Mouse (Mus musculus) embryonic facial prominence, embryonic 13.5 days (tissue): ENCODE results near the gene Map4k5. TPM values are rescaled to one million over a fixed set of nuclear protein-coding genes. Genes with fewer than 3 reads are reported as not detected.

Experiments
- ATAC-seq: fragments of 200-750 bp; cut with Nextera tagmentation; 2 replicates; pipeline ENCODE4 v1.8.0; 2017; ENCODE audit warnings: low read depth; ENCODE audit not compliant: insufficient number of reproducible peaks, insufficient read depth, low FRiP score, low TSS enrichment
- H3K27ac ChIP-seq: fragments of 300-500 bp; sonication (generic); 2 replicates; pipeline ENCODE4 v1.5.1; 2015; ENCODE audit warnings: moderate library complexity, mild to moderate bottlenecking, inconsistent platforms
- H3K27me3 ChIP-seq: fragments of 300-500 bp; sonication (generic); 2 replicates; pipeline ENCODE4 v1.6.1; 2015; ENCODE audit warnings: mild to moderate bottlenecking, inconsistent platforms
- H3K36me3 ChIP-seq: fragments of 300-500 bp; sonication (generic); 2 replicates; pipeline ENCODE4 v1.6.1; 2015; ENCODE audit warnings: mild to moderate bottlenecking, inconsistent platforms
- H3K4me1 ChIP-seq: fragments of 300-500 bp; sonication (generic); 2 replicates; pipeline ENCODE4 v1.6.1; 2015; ENCODE audit warnings: inconsistent platforms
- H3K4me2 ChIP-seq: fragments of 300-500 bp; sonication (generic); 2 replicates; pipeline ENCODE4 v1.6.1; 2015; ENCODE audit warnings: moderate library complexity, mild to moderate bottlenecking, inconsistent platforms
- H3K4me3 ChIP-seq: fragments of 300-500 bp; sonication (generic); 2 replicates; pipeline ENCODE4 v1.5.1; 2015; ENCODE audit warnings: mild to moderate bottlenecking, inconsistent platforms
- H3K9ac ChIP-seq: fragments of 300-500 bp; sonication (generic); 2 replicates; pipeline ENCODE4 v1.6.1; 2015; ENCODE audit warnings: mild to moderate bottlenecking, inconsistent platforms
- H3K9me3 ChIP-seq: fragments of 300-500 bp; sonication (generic); 2 replicates; pipeline ENCODE4 v1.6.1; 2016; ENCODE audit warnings: inconsistent platforms
- WGBS: fragments of 180-500 bp; shearing (Covaris S2); methylation state at CpG from one replicate; pipeline ENCODE4 v1.1.7; 2015; ENCODE audit warnings: mixed read lengths; 5-methylcytosine and 5-hydroxymethylcytosine counted together
- polyA plus RNA-seq: library from polyadenylated mRNA; unstranded; fragments of >200 nt; fragmentation: Nextera tagmentation; extraction: Ambion mirVana; gene quantifications from 2 replicates; pipeline ENCODE4 v1.2.1, GENCODE M21; 2015

The Map4k5 gene
- polyA plus RNA-seq, 1 experiment from 2014 or later, result 39.5 TPM

DNA sequence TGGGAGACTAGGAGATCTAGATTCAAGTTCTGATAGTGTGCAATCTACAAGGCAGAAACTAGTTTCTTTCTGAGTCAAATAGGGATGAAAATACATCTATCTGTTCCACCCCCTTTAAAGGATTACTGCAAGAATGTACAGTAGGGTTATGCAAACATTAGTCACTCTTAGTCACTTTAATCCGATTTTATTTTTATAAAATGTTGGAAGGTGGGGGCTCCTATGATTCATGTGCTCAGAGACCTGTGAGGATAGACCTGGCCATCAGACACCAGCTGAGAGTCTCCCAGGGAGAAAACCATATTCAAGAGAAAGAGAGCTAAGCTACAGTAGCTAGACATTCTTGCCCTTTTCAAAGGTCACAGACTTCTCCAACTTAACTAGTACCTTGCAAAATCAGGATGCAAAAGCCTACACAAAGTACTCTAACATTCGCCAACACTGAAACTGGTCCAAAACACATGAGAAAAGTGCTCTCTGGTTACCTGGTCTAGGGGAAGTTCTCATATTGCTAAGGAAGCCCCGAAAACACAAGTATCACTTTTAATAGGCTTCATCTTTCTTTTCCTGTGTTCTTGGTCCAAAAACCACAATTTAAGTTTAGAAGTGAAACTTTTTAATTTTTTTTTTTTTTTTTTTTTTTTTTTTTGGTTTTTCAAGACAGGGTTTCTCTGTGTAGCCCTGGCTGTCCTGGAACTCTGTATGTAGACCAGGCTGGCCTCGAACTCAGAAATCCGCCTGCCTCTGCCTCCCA, 7.7 kb downstream of the Map4k5 start:
- no peak overlapping the region for H3K27ac ChIP-seq
- H3K4me1 ChIP-seq, result peaks cover 44% of the 10 kb centered on the region
- H3K4me2 ChIP-seq, result no peak overlapping the region
- H3K9ac ChIP-seq, result no peak overlapping the region
- 87% methylated on average over 5 of the region's 5 CpGs for WGBS
- peaks cover 12% of the 10 kb centered on the region; the same call in 1 of the 2 replicates for H3K36me3 ChIP-seq
- no peaks in the 10 kb centered on the region for H3K9me3 ChIP-seq
- H3K4me3 ChIP-seq, result no peak overlapping the region
- H3K27me3 ChIP-seq, result no peaks in the 10 kb centered on the region
- ATAC-seq, result no peak

GRCm38 (mm10) chr12:69884053-69884452, 8.9 kb downstream of the Map4k5 start:
- Histone ChIP-seq H3K9ac (no peak overlapping the region), H3K36me3 (peaks cover 12% of the 10 kb centered on the region; the same call in 1 of the 2 replicates)
- WGBS, result 94% methylated on average over 5 of the region's 5 CpGs

DNA sequence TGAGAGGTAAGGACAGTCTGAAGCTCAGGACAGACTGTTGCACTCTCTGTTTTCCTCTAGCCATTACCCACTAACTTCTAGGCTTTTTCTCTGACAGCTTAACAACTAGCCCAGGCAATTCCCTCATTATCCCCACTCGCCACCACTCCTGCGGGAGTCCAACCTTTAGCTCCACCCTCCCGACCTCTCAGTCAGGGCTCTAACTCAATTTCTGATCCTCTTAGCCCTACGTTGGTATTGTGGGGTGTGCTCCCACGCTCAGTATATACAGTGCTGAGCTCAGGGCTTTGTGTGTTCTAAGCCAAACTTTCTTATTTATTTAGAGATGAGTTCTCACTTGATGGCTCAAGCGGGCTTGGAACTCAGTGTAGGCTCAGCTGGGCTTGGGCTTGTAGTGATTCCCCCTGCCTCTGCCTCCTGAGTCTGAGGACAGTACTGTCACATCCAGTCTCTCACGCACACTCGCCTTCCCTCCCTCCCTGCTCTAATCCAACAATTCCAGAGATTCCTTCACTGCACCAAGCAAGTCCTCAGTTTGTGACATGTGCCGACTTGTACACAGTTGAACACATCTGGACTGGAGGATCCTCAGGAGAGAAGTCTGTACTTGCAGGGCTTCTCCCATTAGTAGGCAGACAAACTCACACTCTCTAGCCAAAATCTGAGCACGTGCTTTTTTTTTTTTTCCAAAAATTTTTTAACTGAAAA, 11.6 kb downstream of the Map4k5 start:
- no peak for ATAC-seq
- Histone ChIP-seq H3K9ac (no peak overlapping the region), H3K9me3 (no peaks in the 10 kb centered on the region), H3K4me2 (no peak overlapping the region), H3K27ac (no peak overlapping the region), H3K36me3 (0 out of 2 replicates have a peak, but pooled peaks cover 4% of the 10 kb centered on the region), H3K4me3 (no peak overlapping the region), H3K27me3 (no peaks in the 10 kb centered on the region), H3K4me1 (peaks cover 41% of the 10 kb centered on the region)
- 34% methylated on average over 10 of the region's 10 CpGs for WGBS

More at GRCm38 (mm10) chr12:69884053-69884452, 8.9 kb downstream of the Map4k5 start:
- Histone ChIP-seq H3K4me1 (peaks cover 44% of the 10 kb centered on the region), H3K9me3 (no peaks in the 10 kb centered on the region), H3K27ac (no peak overlapping the region), H3K27me3 (no peaks in the 10 kb centered on the region), H3K4me2 (no peak overlapping the region), H3K4me3 (no peak overlapping the region)
- ATAC-seq, result no peak

- Histone ChIP-seq H3K4me1 (peaks cover 41% of the 10 kb centered on the region), H3K27ac (peak overlapping the region; percentile 81), H3K9ac (no peak overlapping the region), H3K4me3 (peak overlapping the region; percentile 6; the same call in 1 of the 2 replicates), H3K36me3 (no peaks in the 10 kb centered on the region), H3K9me3 (no peaks in the 10 kb centered on the region), H3K4me2 (peak overlapping the region; percentile 44), H3K27me3 (no peaks in the 10 kb centered on the region)
- no peak for ATAC-seq
- 7% methylated on average over 6 of the region's 6 CpGs for WGBS
Observed at GRCm38 (mm10) chr12:69879739-69880138, 13.3 kb downstream of the Map4k5 start.

GRCm38 (mm10) chr12:69879172-69879665, 13.8 kb downstream of the Map4k5 start:
- peak overlapping the region; percentile 6; the same call in 1 of the 2 replicates for H3K4me3 ChIP-seq
- H3K27me3 ChIP-seq, result no peaks in the 10 kb centered on the region
- H3K9ac ChIP-seq, result no peak overlapping the region
- H3K36me3 ChIP-seq, result no peaks in the 10 kb centered on the region
- WGBS, result 6% methylated on average over 4 of the region's 4 CpGs
- ATAC-seq, result peak; percentile 57; the same call in 1 of the 2 replicates
- H3K4me2 ChIP-seq, result peak overlapping the region; percentile 44
- peaks cover 41% of the 10 kb centered on the region for H3K4me1 ChIP-seq
- H3K27ac ChIP-seq, result peak overlapping the region; percentile 81
- no peaks in the 10 kb centered on the region for H3K9me3 ChIP-seq

DNA sequence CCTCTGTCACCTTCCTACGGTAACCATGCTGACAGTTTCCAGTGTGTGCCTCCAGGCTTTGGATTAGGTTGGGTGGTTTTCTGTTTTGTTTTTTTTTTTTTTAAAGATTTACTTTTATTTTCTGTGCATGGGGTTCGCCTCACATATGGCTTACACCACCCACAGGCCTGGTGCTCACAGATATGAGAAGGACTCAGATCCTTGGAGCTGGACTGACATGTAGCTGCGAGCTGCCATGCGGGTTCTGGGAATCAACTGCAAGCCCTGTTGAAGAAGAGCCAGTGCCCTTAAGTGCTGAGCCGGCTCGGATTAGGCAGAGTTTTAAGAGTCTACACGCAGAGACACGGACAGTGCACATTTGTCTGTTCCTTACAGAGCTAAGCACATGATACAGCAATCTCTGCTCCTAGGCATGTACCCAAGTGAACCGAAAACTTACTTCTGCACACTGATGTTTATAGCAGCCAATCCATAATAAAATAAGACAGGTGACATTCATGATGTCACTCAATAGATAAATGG, 15.1 kb downstream of the Map4k5 start:
- no peak overlapping the region for H3K27ac ChIP-seq
- 77% methylated on average over 9 of the region's 9 CpGs for WGBS
- ATAC-seq, result no peak

DNA sequence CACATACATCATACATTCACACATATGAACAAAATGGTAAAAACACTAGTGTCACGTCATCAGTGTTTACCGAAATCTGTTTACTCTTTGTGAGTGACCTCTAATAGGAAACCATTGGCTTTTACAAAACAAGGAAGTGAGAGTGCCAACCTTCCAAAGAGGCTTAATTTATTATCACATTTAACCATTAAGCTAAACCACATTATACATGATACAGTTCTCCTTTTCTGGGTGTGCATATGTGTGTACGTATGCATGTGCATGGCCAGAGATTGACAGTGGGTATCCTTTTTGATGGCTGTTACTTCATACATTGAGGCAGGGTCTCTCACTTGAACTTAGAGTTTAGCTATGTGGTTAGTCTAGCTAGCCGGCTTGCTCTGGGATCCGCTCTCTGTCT, 21.4 kb downstream of the Map4k5 start:
- H3K4me2 ChIP-seq, result no peak overlapping the region
- no peak overlapping the region for H3K4me3 ChIP-seq
- H3K27ac ChIP-seq, result no peak overlapping the region
- no peaks in the 10 kb centered on the region for H3K27me3 ChIP-seq
- H3K36me3 ChIP-seq, result peaks cover 36% of the 10 kb centered on the region
- ATAC-seq, result no peak
- H3K4me1 ChIP-seq, result peaks cover 9% of the 10 kb centered on the region
- WGBS, result 97% methylated on average over 5 of the region's 5 CpGs
- H3K9me3 ChIP-seq, result no peaks in the 10 kb centered on the region
- H3K9ac ChIP-seq, result no peak overlapping the region

More for the DNA sequence above, 15.1 kb downstream of the Map4k5 start:
- Histone ChIP-seq H3K9me3 (no peaks in the 10 kb centered on the region), H3K36me3 (no peaks in the 10 kb centered on the region), H3K4me3 (no peak overlapping the region), H3K27me3 (no peaks in the 10 kb centered on the region), H3K4me1 (peaks cover 41% of the 10 kb centered on the region), H3K4me2 (no peak overlapping the region), H3K9ac (no peak overlapping the region)

DNA sequence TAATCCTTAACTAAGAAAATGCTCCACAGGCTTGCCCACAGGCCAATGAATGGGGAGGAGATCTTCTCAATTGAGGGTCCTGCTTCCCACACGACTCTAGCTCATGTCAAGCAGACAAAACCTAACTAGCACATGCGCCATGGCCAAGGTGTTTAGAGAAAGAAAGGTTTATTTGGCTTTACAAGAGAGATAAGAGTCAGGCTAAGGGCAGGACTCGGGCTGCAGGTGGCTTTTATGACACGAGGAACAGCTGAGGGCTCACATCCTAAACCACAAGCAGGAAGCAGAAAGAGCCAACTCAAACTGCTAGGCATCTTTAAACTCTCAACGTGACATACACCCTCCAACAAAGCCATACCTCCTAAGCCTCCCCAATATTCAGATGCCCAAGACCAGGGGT, 25.7 kb downstream of the Map4k5 start:
- peaks cover 43% of the 10 kb centered on the region for H3K36me3 ChIP-seq
- no peak overlapping the region for H3K4me2 ChIP-seq
- H3K9me3 ChIP-seq, result no peaks in the 10 kb centered on the region
- no peak overlapping the region for H3K9ac ChIP-seq
- H3K4me3 ChIP-seq, result no peak overlapping the region
- no peak for ATAC-seq
- 85% methylated on average over 5 of the region's 5 CpGs for WGBS
- H3K27me3 ChIP-seq, result no peaks in the 10 kb centered on the region
- H3K4me1 ChIP-seq, result peaks cover 20% of the 10 kb centered on the region
- H3K27ac ChIP-seq, result no peak overlapping the region

- Histone ChIP-seq H3K4me1 (peaks cover 15% of the 10 kb centered on the region; the same call in 1 of the 2 replicates), H3K27ac (no peak overlapping the region), H3K9ac (no peak overlapping the region), H3K4me3 (no peak overlapping the region), H3K9me3 (no peaks in the 10 kb centered on the region), H3K4me2 (no peak overlapping the region), H3K27me3 (no peaks in the 10 kb centered on the region), H3K36me3 (peaks cover 18% of the 10 kb centered on the region)
- no peak for ATAC-seq
- WGBS, result 57% methylated on average over 4 of the region's 4 CpGs
Observed at GRCm38 (mm10) chr12:69864164-69864692, 28.8 kb downstream of the Map4k5 start.

GRCm38 (mm10) chr12:69863505-69863904, 29.5 kb downstream of the Map4k5 start:
- peaks cover 18% of the 10 kb centered on the region for H3K36me3 ChIP-seq
- H3K9me3 ChIP-seq, result no peaks in the 10 kb centered on the region
- H3K4me1 ChIP-seq, result peaks cover 18% of the 10 kb centered on the region; the same call in 1 of the 2 replicates
- H3K9ac ChIP-seq, result no peak overlapping the region
- WGBS, result 63% methylated on average over 5 of the region's 5 CpGs
- H3K4me3 ChIP-seq, result no peak overlapping the region
- no peak overlapping the region for H3K4me2 ChIP-seq
- no peak for ATAC-seq
- H3K27me3 ChIP-seq, result no peaks in the 10 kb centered on the region
- no peak overlapping the region for H3K27ac ChIP-seq

- Histone ChIP-seq H3K4me2 (no peak overlapping the region), H3K9me3 (no peaks in the 10 kb centered on the region), H3K36me3 (peaks cover 17% of the 10 kb centered on the region), H3K4me3 (no peak overlapping the region), H3K9ac (no peak overlapping the region), H3K27me3 (no peaks in the 10 kb centered on the region), H3K4me1 (0 out of 2 replicates have a peak, but pooled peaks cover 10% of the 10 kb centered on the region), H3K27ac (no peak overlapping the region)
- WGBS, result 89% methylated on average over 4 of the region's 4 CpGs
- no peak for ATAC-seq
Observed at GRCm38 (mm10) chr12:69858847-69859246, 34.2 kb downstream of the Map4k5 start.
